Mouse (Mus musculus) MEL (cell line): ENCODE data around the gene Gm10642.

Experiments used
- CHD1 ChIP-seq: IDR thresholded peaks from 2 replicates; pipeline ENCODE4 v1.6.1; 2012; ENCODE audit warnings: low read depth, mild to moderate bottlenecking, inconsistent platforms, low read length, improper control_type of control experiment
- CHD2 ChIP-seq: IDR thresholded peaks from 2 replicates; pipeline ENCODE4 v1.6.1; 2011; ENCODE audit warnings: low read length, improper control_type of control experiment
- CTCF ChIP-seq, 3 experiments: IDR thresholded peaks in 2 of 3; conservative IDR thresholded peaks in 1 of 3; 2 replicates each; pipeline ENCODE4 v1.5.1; 2011 to 2012; ENCODE audit warnings: low read length in 3 of 3, low read depth in 2 of 3, mild to moderate bottlenecking in 2 of 3, improper control_type of control experiment in 1 of 3, inconsistent platforms in 1 of 3, mixed read lengths in 1 of 3, moderate library complexity in 1 of 3; ENCODE audit not compliant: control insufficient read depth in 1 of 3, insufficient read depth in 1 of 3, poor library complexity in 1 of 3, severe bottlenecking in 1 of 3
- GATA1 ChIP-seq: IDR thresholded peaks from 2 replicates; pipeline ENCODE4 v1.6.1; 2011; ENCODE audit warnings: low read depth, low read length, improper control_type of control experiment
- HCFC1 ChIP-seq: IDR thresholded peaks from 2 replicates; pipeline ENCODE4 v1.6.1; 2012; ENCODE audit warnings: low read depth, mild to moderate bottlenecking, inconsistent platforms, low read length, improper control_type of control experiment, moderate library complexity
- MAX ChIP-seq: IDR thresholded peaks from 2 replicates; pipeline ENCODE4 v1.6.1; 2011; ENCODE audit warnings: low read length, improper control_type of control experiment
- MXI1 ChIP-seq: IDR thresholded peaks from 2 replicates; pipeline ENCODE4 v1.6.1; 2011; ENCODE audit warnings: mild to moderate bottlenecking, low read depth, low read length, improper control_type of control experiment
- NRF1 ChIP-seq: IDR thresholded peaks from 2 replicates; pipeline ENCODE4 v1.6.1; 2014; ENCODE audit warnings: low read depth, mild to moderate bottlenecking, inconsistent platforms, low read length, improper control_type of control experiment, moderate library complexity; ENCODE audit not compliant: poor library complexity, insufficient read depth, severe bottlenecking
- POLR2A ChIP-seq, 2 experiments: IDR thresholded peaks; 2 replicates each; pipeline ENCODE4 v1.6.1; 2011 to 2012; ENCODE audit warnings: low read length in 2 of 2, mild to moderate bottlenecking in 2 of 2, control low read depth in 1 of 2, improper control_type of control experiment in 1 of 2, low read depth in 1 of 2, moderate library complexity in 1 of 2; ENCODE audit not compliant: control insufficient read depth in 1 of 2, insufficient read depth in 1 of 2, poor library complexity in 1 of 2
- TBP ChIP-seq: IDR thresholded peaks from 2 replicates; pipeline ENCODE4 v1.8.0; 2011; ENCODE audit warnings: low read depth, low read length, improper control_type of control experiment
- TCF12 ChIP-seq: IDR thresholded peaks from 2 replicates; pipeline ENCODE4 v1.6.1; 2014; ENCODE audit warnings: low read depth, mild to moderate bottlenecking, inconsistent platforms, low read length, improper control_type of control experiment, moderate library complexity
- USF1 ChIP-seq: IDR thresholded peaks from 2 replicates; pipeline ENCODE4 v1.6.1; 2014; ENCODE audit warnings: low read depth, mild to moderate bottlenecking, inconsistent platforms, low read length, improper control_type of control experiment, moderate library complexity
- ZC3H11A ChIP-seq: IDR thresholded peaks from 2 replicates; pipeline ENCODE4 v1.6.1; 2012; ENCODE audit warnings: low read depth, mild to moderate bottlenecking, inconsistent platforms, low read length, improper control_type of control experiment
- ZNF384 ChIP-seq: IDR thresholded peaks from 2 replicates; pipeline ENCODE4 v1.6.1; 2012; ENCODE audit warnings: low read depth, mild to moderate bottlenecking, inconsistent platforms, low read length, improper control_type of control experiment

- TF ChIP-seq TCF12 (no peak), CTCF (IDR thresholded peaks at IDR 0.05 in 2 of 3, conservative IDR thresholded peaks at IDR 0.05 in 1 of 3; ENCODE audit: control insufficient read depth in 1 of 3, insufficient read depth in 1 of 3, low read depth in 2 of 3, low read length in 3 of 3, poor library complexity in 1 of 3, severe bottlenecking in 1 of 3) (no peak), CHD1 (no peak), MAX (no peak), POLR2A (IDR thresholded peaks at IDR 0.05; ENCODE audit: control insufficient read depth in 1 of 2, insufficient read depth in 1 of 2, low read depth in 1 of 2, low read length in 2 of 2, poor library complexity in 1 of 2) (no peak), MXI1 (no peak), GATA1 (no peak), TBP (no peak), ZC3H11A (no peak), CHD2 (no peak), ZNF384 (no peak), HCFC1 (no peak), NRF1 (no peak), USF1 (no peak)
These were observed 39.7 kb downstream of the Gm10642 start for GRCm38 (mm10) chr9:70695723-70696122.
